Mouse (Mus musculus) liver, adult 2 months (tissue): ENCODE measurements around the gene Nhsl1.

Source experiments
- CTCF ChIP-seq: fragments of 200-500 bp; IDR thresholded peaks from 2 replicates; pipeline ENCODE4 v1.5.1; 2011; ENCODE audit warnings: low read depth, low read length, control low read depth
- POLR2A ChIP-seq: fragments of 200-500 bp; IDR thresholded peaks from 2 replicates; pipeline ENCODE4 v1.6.1; 2011; ENCODE audit warnings: low read length, control low read depth; ENCODE audit not compliant: insufficient read depth; ENCODE audit errors: extremely low read depth

GRCm38 (mm10) chr10:18350781-18351180 is 32.0 kb downstream of the Nhsl1 start:
- TF ChIP-seq CTCF (no peak), POLR2A (no peak)
